Mouse (Mus musculus) hindlimb bud, embryonic 11.5 days (tissue): ENCODE measurements around the gene Klhdc4.

ENCODE experiments used
- DNase-seq: peaks from one replicate; pipeline ENCODE4 v3.0.0-alpha.2; 2012; ENCODE audit warnings: low read depth, low spot score; ENCODE audit errors: extremely low spot score

Klhdc4 gene

GRCm38 (mm10) chr8:121829048-121829776 lies at the start of gene Klhdc4:
Klhdc4 (minus strand) TSS chr8:121829569.
- peak; percentile 53 for DNase-seq

GRCm38 (mm10) chr8:121877828-121878480 lies 48.6 kb upstream of the Klhdc4 start:
- DNase-seq = no peak

DNA sequence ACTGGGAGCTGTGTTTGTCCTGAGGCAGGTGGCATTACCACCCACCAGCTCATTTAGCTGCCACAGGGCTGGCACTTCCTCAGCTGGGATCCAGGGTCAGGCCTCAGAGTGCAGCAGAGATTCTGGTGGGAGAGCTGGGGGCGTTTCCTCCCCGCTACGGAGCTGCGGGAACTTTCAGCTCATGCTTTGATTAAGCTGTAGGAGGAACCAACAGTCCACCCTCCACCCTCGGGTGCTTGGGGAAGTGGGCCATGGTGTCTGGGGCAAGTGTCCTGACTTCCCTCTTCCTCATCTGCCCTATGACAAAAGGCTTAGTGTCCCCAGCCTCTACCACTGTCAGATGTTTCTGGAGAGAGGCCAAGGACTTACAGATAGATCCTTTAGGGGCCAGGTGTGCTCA lies 47.8 kb upstream of the Klhdc4 start:
- DNase-seq = no peak

DNA sequence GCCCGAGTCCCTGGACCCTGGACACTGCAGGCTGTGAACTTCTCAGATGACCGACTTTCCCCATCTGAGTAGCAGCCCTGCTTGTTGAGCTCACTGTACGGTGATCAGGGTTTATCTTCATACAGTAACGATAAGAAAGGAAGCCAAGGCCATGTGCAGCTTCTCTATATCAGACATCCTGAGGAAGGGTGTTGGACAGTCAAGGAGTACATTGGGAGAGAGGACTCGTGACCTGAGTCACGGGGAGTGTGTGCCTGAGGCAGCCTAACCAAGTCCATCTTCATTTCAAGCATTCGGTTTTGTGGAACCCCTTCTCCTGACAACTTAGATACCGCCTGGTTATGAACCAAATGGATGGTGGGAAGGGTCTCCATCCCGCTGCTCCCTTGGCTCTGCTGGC lies 46.1 kb upstream of the Klhdc4 start:
- DNase-seq = no peak

GRCm38 (mm10) chr8:121875045-121875444 lies 45.7 kb upstream of the Klhdc4 start:
- DNase-seq = no peak

DNA sequence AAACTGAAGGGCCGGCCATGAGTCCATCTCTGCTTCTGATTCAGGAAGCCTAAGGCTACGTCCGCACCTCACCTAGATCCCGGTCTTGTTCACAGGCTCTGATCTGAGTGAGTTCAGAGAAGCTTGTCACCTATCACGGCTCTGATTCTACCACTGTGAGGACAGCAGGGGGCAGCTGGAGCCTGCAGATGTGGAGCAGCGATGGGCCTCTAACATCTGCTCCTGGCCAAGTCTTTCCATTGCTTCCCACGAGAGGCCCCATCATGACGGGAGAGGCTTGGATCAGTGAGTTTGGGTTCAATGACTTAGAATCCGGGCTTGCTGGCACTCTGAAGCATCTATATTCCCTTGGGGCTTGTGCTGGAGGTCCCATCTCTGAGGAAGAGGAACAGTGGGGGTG lies 44.7 kb upstream of the Klhdc4 start:
- no peak for DNase-seq

DNA sequence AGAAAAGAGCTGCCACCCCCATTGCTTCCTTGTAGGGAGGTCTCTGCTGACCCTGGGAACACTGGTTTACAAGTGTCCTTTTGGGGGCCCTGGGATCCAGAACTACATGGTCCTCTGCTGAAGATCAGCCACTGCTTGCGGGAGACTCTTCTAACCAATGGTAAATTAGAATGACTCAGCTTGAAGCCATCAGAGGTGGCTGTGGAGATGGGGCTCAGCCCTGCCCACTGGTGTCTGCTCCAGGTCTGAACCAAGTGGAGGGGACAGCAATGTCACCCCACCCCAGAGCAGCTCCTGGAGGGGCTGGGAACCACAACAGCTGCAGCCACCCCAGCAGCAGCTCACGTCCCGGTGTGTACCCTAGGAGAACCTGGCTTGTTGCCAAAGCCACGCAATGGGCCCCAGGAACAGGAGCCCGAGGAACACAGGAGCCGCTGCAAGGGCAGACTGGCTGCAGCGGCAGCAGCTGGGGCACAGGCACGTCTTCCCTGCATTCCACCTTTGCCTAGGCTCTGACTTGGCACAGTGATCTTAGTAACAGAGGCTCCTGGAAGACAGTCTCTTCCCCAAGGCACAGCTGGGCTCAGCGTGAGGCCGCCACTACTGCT lies 42.6 kb upstream of the Klhdc4 start:
- DNase-seq = no peak

DNA sequence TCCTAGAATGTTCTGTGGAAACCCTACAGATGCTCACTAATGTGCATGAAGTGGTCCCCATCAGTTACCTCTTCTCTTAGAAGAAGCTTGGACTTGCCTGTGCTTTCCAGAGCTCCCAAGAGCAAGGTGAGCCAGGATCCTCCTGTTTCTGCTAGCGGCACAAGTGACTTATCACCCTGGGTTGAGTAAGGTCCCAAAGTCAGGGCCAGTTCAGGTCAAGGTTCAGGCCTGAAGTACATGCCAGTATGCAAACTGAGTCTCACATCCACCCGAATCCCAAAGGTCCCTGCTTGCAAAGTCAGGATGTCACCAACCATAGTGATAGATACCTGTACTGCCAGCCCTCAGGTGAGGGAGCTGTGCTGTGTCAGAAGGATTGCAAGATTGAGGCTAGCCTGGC lies 40.8 kb upstream of the Klhdc4 start:
- no peak for DNase-seq

DNA sequence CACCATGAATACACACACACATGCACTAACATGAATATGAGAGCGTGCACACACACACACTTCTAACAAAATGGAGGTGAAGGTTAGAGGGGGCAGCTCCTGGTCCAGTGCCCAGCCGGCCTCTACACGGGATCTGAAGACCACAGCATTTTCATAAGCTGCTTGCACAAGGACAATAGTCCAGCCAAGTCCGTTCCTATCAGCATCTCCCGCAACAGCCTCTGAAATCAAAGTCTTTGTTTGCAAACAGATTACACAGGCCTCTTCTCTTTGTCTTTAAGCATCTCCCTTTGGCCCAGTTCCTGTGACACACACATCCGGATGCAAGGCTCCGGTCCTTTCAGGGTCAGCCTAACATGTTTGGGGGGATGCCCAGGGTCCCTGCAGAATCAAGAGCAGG lies 39.5 kb upstream of the Klhdc4 start:
- DNase-seq = no peak

GRCm38 (mm10) chr8:121868196-121868595 lies 38.8 kb upstream of the Klhdc4 start:
- DNase-seq = no peak

- DNase-seq = peak; percentile 41
These were observed 36.0 kb upstream of the Klhdc4 start for GRCm38 (mm10) chr8:121865356-121865755.

GRCm38 (mm10) chr8:121861806-121862548 lies 32.6 kb upstream of the Klhdc4 start:
- no peak for DNase-seq

GRCm38 (mm10) chr8:121861276-121861675 lies 31.9 kb upstream of the Klhdc4 start:
- no peak for DNase-seq

- no peak for DNase-seq
These were observed 28.4 kb upstream of the Klhdc4 start for GRCm38 (mm10) chr8:121857747-121858146.

- no peak for DNase-seq
These were observed 28.0 kb upstream of the Klhdc4 start for GRCm38 (mm10) chr8:121857331-121857730.

DNA sequence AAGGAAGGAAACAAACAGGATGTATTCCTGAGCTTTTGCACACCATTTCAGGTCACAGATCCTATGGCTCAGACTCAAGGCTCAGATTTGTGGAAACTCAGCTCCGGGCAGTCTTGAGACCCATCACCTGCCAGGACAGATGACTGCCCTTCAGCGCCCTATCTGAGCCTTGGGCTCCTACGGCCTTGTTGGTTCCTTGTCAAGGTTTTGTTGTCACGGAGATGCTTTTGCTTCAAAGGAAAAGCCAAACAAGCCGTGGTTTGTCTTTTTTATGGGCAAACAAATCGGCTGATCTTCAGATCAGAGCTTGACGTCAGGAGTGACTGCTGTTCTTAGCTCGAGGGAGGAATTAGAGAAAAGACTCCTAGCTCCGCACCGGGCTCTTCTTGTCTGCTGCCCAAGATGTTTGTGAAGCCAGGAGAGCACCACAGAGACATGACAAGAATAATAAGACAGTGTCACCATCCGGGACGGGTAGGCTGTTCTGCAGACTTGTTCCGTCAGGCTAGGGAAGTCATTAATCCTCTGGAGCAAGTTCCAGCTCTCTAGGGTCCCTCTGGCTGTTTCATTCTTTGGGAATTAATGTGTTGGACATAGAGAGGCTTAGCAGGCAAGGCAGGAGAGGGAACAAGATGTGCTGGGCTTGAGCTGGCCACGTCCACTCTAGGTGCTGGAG lies 26.8 kb upstream of the Klhdc4 start:
- no peak for DNase-seq

DNA sequence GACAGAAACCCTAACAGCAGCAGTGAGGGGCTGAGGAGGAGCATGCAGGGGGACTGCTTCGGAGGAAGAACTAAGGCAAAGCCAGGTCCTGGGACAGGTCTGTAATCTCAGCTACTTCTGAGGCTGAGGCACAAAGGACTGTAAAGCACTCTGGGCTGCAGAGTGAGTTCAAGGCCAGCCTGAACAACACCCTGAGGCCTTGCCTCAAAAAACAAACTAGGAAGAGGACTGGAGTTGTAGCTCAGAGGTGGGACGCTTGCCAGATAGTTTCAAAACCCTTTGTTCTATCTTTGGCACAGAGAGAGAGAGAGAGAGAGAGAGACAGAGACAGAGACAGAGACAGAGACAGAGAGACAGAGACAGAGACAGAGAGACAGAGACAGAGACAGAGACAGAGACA lies 24.2 kb upstream of the Klhdc4 start:
- no peak for DNase-seq

- DNase-seq = no peak
These were observed 23.1 kb upstream of the Klhdc4 start for GRCm38 (mm10) chr8:121852464-121852863.

DNA sequence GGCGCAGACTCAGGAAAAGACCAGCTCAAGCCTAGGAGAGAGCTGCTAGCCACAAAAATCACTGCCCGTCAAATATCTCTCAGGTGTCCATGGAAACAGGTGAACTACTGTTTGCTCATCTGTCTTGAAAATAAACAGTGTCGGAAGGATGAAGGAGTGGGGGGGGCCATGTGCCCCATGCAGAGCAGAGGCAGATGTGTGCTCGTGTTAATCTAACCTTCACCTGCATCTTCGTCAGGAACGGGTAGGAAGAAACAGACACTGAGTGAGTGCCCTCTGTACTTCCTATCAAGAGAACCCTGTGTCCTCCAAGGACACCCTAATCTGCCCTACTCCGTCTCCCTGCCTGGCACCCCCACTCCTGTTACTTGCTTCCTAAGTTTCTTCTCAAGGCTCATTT lies 22.3 kb upstream of the Klhdc4 start:
- DNase-seq = no peak

DNA sequence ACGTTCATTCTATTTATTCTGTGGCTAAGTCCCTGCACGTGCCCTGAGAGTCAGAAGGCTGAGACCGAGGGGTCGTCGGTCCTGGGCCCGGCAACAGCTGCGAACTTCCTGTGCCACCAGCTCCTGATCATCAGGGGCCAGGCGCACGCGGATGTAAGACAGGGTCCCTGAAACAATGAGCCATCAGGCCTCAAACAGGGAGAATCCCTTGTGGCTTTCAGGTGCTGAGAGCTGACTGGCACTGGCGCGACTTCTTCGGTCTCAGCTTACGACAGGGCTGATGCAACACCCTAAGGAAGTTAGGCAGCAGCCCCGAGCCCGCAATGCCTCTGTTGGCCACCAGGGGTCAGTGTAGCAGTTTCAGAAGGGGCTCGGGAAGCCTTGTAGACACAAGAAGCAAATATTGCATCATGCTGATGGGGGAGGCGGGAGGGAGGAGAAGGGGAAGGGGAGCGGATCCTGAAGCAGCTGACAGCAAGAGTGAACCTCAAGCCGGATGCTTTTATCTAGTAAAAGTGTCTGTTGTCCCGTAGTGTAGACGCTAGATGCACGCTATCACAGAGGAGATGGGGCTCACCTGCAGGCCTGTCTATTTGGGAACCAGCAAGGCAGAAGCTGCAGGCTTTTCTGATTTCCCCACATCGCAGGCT lies 21.6 kb upstream of the Klhdc4 start:
- DNase-seq = peak; percentile 94

GRCm38 (mm10) chr8:121850436-121850820 lies 21.1 kb upstream of the Klhdc4 start:
- DNase-seq = no peak
